Mouse (Mus musculus) hindbrain, embryonic 10.5 days (tissue): ENCODE results near the gene Cdh9. TPM values are rescaled to one million over a fixed set of nuclear protein-coding genes. Genes with fewer than 3 reads are reported as not detected.

Experiments
- DNase-seq: peaks from one replicate; pipeline ENCODE4 v3.0.0-alpha.2; 2017; ENCODE audit warnings: low spot score
- H3K27ac ChIP-seq: fragments of 300-500 bp; sonication (generic); 2 replicates; pipeline ENCODE4 v1.5.1; 2016; ENCODE audit warnings: mild to moderate bottlenecking, moderate library complexity
- H3K27me3 ChIP-seq: fragments of 300-500 bp; sonication (generic); 2 replicates; pipeline ENCODE4 v1.6.1; 2016; ENCODE audit warnings: mild to moderate bottlenecking; ENCODE audit not compliant: poor library complexity, insufficient read depth, severe bottlenecking
- H3K36me3 ChIP-seq: fragments of 300-500 bp; sonication (generic); 2 replicates; pipeline ENCODE4 v1.6.1; 2016; ENCODE audit warnings: mild to moderate bottlenecking, moderate library complexity
- H3K4me1 ChIP-seq: fragments of 300-500 bp; sonication (generic); replicated peaks from 2 replicates; pipeline ENCODE4 v1.6.1; 2016; ENCODE audit warnings: mild to moderate bottlenecking
- H3K4me3 ChIP-seq: fragments of 300-500 bp; sonication (generic); 2 replicates; pipeline ENCODE4 v1.5.1; 2016; ENCODE audit warnings: mild to moderate bottlenecking, moderate library complexity
- H3K9me3 ChIP-seq: fragments of 300-500 bp; sonication (generic); 2 replicates; pipeline ENCODE4 v1.6.1; 2016; ENCODE audit warnings: mild to moderate bottlenecking, moderate library complexity
- WGBS: fragments of 180-500 bp; shearing (Covaris S2); methylation state at CpG from one replicate; pipeline ENCODE4 v1.1.7; 2016; 5-methylcytosine and 5-hydroxymethylcytosine counted together
- polyA plus RNA-seq: library from polyadenylated mRNA; unstranded; fragments of >200 nt; fragmentation: Nextera tagmentation; extraction: Ambion mirVana; gene quantifications from 2 replicates; pipeline ENCODE4 v1.2.1, GENCODE M21; 2016

Cdh9 gene
- polyA plus RNA-seq = 0.12 and 0.30 TPM in 2 replicates

DNA sequence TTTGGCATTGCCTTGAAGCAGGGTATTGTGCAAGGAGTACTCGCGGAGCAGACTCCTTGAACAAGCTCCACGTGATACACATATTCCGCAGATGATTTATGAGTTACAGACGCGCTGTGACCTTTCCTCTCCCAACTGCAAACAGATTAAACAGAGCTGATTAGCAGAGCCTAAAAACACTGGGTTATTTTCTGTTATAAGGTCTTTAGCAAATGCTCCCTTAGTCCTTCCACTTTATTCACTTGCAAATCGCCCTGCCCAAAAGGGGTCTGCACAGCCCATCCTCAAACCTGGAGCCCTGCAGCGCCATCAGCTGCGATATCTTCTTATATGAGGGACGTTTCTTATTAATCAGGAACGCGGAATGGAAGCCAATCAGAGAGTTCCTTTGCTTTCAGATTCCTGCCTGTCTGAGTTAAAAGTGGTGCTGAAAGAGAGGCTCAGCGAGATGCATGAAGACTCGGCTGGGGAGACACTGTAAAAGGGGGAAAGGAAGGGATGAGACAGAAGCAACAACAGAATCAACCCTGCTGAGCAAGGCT, at the start of gene Cdh9:
Cdh9 (plus strand) TSS at position 287 of the 542 bp plus-strand sequence.
- H3K4me3 ChIP-seq = peak within 1 kb of the TSS; percentile 45
- H3K9me3 ChIP-seq = no peaks in the 10 kb centered on the region
- WGBS = 5% methylated on average over 14 of the region's 14 CpGs
- H3K36me3 ChIP-seq = no peaks in the 10 kb centered on the region
- DNase-seq = peak; percentile 4
- H3K27me3 ChIP-seq = no peaks in the 10 kb centered on the region
- H3K4me1 ChIP-seq = peaks cover 6% of the 10 kb centered on the region; the same call in 1 of the 2 replicates
- 0 out of 2 replicates have a peak within 1 kb of the TSS, but pooled peaks have one; percentile 5 for H3K27ac ChIP-seq

- no peak for DNase-seq
- Histone ChIP-seq H3K27me3 (no peaks in the 10 kb centered on the region), H3K36me3 (no peaks in the 10 kb centered on the region), H3K9me3 (no peaks in the 10 kb centered on the region), H3K4me3 (no peak overlapping the region), H3K27ac (no peak overlapping the region), H3K4me1 (no peaks in the 10 kb centered on the region)
- 78% methylated on average over 5 of the region's 5 CpGs for WGBS
Observed at GRCm38 (mm10) chr15:16679096-16679495, 49.5 kb upstream of the Cdh9 start.

- 85% methylated on average over 3 of the region's 3 CpGs for WGBS
- no peaks in the 10 kb centered on the region for H3K27me3 ChIP-seq
- no peaks in the 10 kb centered on the region for H3K4me1 ChIP-seq
- no peak overlapping the region for H3K4me3 ChIP-seq
- H3K9me3 ChIP-seq = no peaks in the 10 kb centered on the region
- no peak for DNase-seq
- no peak overlapping the region for H3K27ac ChIP-seq
- no peaks in the 10 kb centered on the region for H3K36me3 ChIP-seq
Observed at GRCm38 (mm10) chr15:16699821-16700220, 28.7 kb upstream of the Cdh9 start.

DNA sequence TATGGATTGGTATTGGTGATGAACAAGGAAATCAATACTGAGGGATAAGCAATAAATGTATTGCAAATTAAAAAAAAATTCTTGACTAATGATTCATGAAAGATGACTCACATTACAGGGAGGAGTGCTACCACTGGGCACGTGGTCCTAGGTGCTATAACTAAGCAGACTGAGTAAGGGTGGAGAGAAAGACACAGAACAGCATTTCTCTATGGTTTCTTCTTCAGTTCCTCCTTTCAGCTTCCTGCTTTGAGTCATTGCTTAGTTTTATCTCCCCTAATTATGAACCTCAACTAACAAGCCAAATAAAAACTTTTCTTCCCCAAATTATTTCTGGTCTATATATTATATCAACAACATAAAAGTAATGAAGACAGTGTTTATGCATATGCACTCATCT, 26.2 kb upstream of the Cdh9 start:
- Histone ChIP-seq H3K27ac (no peak overlapping the region), H3K27me3 (no peaks in the 10 kb centered on the region), H3K4me1 (no peaks in the 10 kb centered on the region), H3K9me3 (no peaks in the 10 kb centered on the region), H3K36me3 (no peaks in the 10 kb centered on the region), H3K4me3 (no peak overlapping the region)
- no peak for DNase-seq
- 69% methylated on average over 1 of the region's 1 CpGs for WGBS

DNA sequence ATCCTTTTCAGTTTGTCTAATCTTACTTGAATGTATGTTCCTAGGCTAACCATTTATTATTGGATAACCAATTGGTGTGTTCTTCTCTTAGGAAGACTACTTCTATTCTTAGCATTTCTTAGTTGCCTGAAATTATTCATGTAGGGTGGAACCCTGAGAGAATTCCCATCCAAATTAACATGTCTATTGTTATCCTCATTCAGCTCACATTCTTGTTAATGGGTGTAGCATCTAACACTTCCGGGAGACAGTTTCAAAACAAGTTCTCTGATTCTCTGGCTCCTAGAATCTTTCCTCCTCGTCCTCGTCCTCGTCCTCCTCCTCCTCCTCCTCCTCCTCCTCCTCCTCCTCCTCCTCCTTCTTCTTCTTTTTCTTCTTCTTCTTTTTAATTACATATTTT, 10.5 kb downstream of the Cdh9 start:
- WGBS = 79% methylated on average over 4 of the region's 4 CpGs
- no peak for DNase-seq
- Histone ChIP-seq H3K27ac (no peak overlapping the region), H3K27me3 (no peaks in the 10 kb centered on the region), H3K4me1 (no peaks in the 10 kb centered on the region), H3K9me3 (no peaks in the 10 kb centered on the region), H3K36me3 (no peaks in the 10 kb centered on the region), H3K4me3 (no peak overlapping the region)

- no peaks in the 10 kb centered on the region for H3K9me3 ChIP-seq
- WGBS = 85% methylated on average over 1 of the region's 1 CpGs
- H3K4me3 ChIP-seq = no peak overlapping the region
- DNase-seq = no peak
- H3K36me3 ChIP-seq = no peaks in the 10 kb centered on the region
- H3K4me1 ChIP-seq = no peaks in the 10 kb centered on the region
- H3K27ac ChIP-seq = no peak overlapping the region
- no peaks in the 10 kb centered on the region for H3K27me3 ChIP-seq
Observed at GRCm38 (mm10) chr15:16746672-16747071, 18.1 kb downstream of the Cdh9 start.

GRCm38 (mm10) chr15:16763252-16763651, 34.7 kb downstream of the Cdh9 start:
- no peak for DNase-seq
- WGBS = 85% methylated on average over 3 of the region's 3 CpGs
- no peak overlapping the region for H3K4me3 ChIP-seq
- H3K27ac ChIP-seq = no peak overlapping the region
- no peaks in the 10 kb centered on the region for H3K27me3 ChIP-seq
- no peaks in the 10 kb centered on the region for H3K4me1 ChIP-seq
- H3K9me3 ChIP-seq = no peaks in the 10 kb centered on the region
- no peaks in the 10 kb centered on the region for H3K36me3 ChIP-seq

DNA sequence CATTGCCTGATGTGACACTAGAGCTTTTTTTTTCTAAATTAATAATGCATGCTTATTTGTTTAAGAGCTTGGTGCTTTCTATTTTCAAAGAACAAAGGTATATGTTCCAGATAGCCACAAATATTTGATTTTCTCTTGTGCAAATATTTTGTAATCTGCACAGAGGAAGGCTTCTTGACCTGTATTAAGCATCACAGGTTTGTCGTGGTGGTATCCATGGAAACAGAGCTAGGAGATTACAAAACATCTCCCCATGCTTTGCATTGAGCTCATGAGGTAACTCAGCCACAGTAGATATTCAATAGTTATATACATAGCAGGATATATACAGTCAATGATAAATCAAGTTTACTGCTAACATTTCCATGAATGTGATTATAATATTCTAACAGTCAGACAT, 56.0 kb downstream of the Cdh9 start:
- WGBS = 66% methylated on average over 1 of the region's 1 CpGs
- no peaks in the 10 kb centered on the region for H3K27me3 ChIP-seq
- DNase-seq = no peak
- H3K27ac ChIP-seq = no peak overlapping the region
- H3K9me3 ChIP-seq = no peaks in the 10 kb centered on the region
- no peak overlapping the region for H3K4me3 ChIP-seq
- no peaks in the 10 kb centered on the region for H3K4me1 ChIP-seq
- no peaks in the 10 kb centered on the region for H3K36me3 ChIP-seq

DNA sequence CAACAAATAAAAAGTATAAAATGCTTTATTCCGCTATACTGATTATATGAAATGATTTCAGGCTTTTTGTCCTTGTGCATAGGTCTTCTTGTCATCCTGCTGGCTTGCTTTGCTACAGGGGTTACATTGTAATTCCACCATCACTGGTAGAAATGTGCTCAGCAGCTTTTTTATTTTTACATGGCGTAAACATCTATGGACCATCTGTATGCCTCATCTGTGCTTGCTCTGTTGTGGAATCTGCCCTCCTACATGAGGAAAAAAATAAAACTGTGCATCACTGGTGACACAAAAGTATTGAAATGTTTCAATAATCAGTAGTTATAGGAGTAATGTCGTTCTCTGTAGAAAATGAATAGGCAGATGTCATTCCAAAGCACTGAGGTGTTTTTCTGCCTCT, 64.3 kb downstream of the Cdh9 start:
- H3K36me3 ChIP-seq = no peaks in the 10 kb centered on the region
- H3K4me3 ChIP-seq = no peak overlapping the region
- WGBS = 88% methylated on average over 3 of the region's 3 CpGs
- no peak for DNase-seq
- no peaks in the 10 kb centered on the region for H3K27me3 ChIP-seq
- H3K4me1 ChIP-seq = no peaks in the 10 kb centered on the region
- H3K27ac ChIP-seq = no peak overlapping the region
- H3K9me3 ChIP-seq = no peaks in the 10 kb centered on the region

GRCm38 (mm10) chr15:16801302-16801701, 72.7 kb downstream of the Cdh9 start:
- Histone ChIP-seq H3K9me3 (no peaks in the 10 kb centered on the region), H3K27me3 (no peaks in the 10 kb centered on the region), H3K36me3 (no peaks in the 10 kb centered on the region), H3K4me1 (no peaks in the 10 kb centered on the region), H3K4me3 (no peak overlapping the region), H3K27ac (no peak overlapping the region)
- DNase-seq = no peak

DNA sequence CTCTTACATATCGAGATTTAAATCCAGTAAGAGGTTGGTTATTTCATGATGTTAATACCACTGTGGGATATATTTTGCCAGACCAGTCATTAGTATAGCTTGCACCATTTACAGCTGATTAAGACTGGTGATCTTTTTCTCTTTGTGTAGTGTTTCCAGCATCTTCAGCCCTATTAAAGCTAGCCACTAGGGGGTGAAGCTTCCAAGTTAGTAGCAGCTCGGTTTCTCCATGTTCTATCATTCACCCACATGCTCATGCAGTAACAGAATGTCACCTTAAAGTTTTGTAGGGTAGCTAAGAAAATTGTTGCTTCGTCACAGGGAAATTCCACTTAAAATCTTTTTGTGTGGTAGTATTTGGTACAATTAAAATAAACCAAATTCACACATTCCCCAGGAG, 82.2 kb downstream of the Cdh9 start:
- Histone ChIP-seq H3K4me3 (no peak overlapping the region), H3K9me3 (no peaks in the 10 kb centered on the region), H3K27ac (no peak overlapping the region), H3K27me3 (no peaks in the 10 kb centered on the region), H3K36me3 (no peaks in the 10 kb centered on the region), H3K4me1 (no peaks in the 10 kb centered on the region)
- DNase-seq = no peak
- WGBS = 74% methylated on average over 3 of the region's 3 CpGs

GRCm38 (mm10) chr15:16814035-16814434, 85.5 kb downstream of the Cdh9 start:
- Histone ChIP-seq H3K27ac (no peak overlapping the region), H3K4me3 (no peak overlapping the region), H3K9me3 (no peaks in the 10 kb centered on the region), H3K27me3 (no peaks in the 10 kb centered on the region), H3K36me3 (no peaks in the 10 kb centered on the region), H3K4me1 (no peaks in the 10 kb centered on the region)
- WGBS = 90% methylated on average over 1 of the region's 1 CpGs
- DNase-seq = no peak

- Histone ChIP-seq H3K36me3 (no peaks in the 10 kb centered on the region), H3K9me3 (no peaks in the 10 kb centered on the region), H3K4me1 (no peaks in the 10 kb centered on the region), H3K27me3 (no peaks in the 10 kb centered on the region), H3K27ac (no peak overlapping the region), H3K4me3 (no peak overlapping the region)
- WGBS = 93% methylated on average over 1 of the region's 1 CpGs
- no peak for DNase-seq
Observed at GRCm38 (mm10) chr15:16834761-16835160, 106.2 kb downstream of the Cdh9 start.

- Histone ChIP-seq H3K9me3 (0 out of 2 replicates have a peak, but pooled peaks cover 3% of the 10 kb centered on the region), H3K4me1 (no peaks in the 10 kb centered on the region), H3K4me3 (no peak overlapping the region), H3K27ac (no peak overlapping the region), H3K36me3 (no peaks in the 10 kb centered on the region), H3K27me3 (no peaks in the 10 kb centered on the region)
- WGBS = 90% methylated on average over 3 of the region's 3 CpGs
- no peak for DNase-seq
Observed at GRCm38 (mm10) chr15:16882542-16882941, 154.0 kb downstream of the Cdh9 start.
